20 mouse cellular contexts compared by ENCODE assay signal in genomic region chr2:61051808-61052207, GRCm38 (mm10).
A peak's percentile ranks its signal among the peaks of the same experiment; 100 is the strongest.
DNase-seq lines count a peak whose midpoint lies in the region; ATAC-seq and TF ChIP-seq lines count a peak whose summit lies in the region.
"Had no signal": no experiment of that assay in that cellular context is flagged by ENCODE, and none has a peak within 500 bp of the region (broad histone marks: within the 10 kb centered on the region; RNA-seq: fewer than 3 reads in every experiment).

No protein-coding gene starts in this region.

- DNase-seq in thymus, postnatal 0 days (ENCODE audit: low spot score) = peak; percentile 13
- DNase-seq in thymus, postnatal 4 days = no peak
- DNase-seq in CH12.LX (ENCODE audit: extremely low read depth) = no peak
- DNase-seq in induced T-regulatory cell, adult 2 months (ENCODE audit: low read depth) = peak; percentile 25
- no peak for DNase-seq in adrenal gland, postnatal 36 days
- DNase-seq in MN1 (ENCODE audit: low spot score) = no peak
- no peak for DNase-seq in hindbrain, postnatal 0 days (ENCODE audit: low spot score)
- DNase-seq: adrenal gland, adult 8-10 months; cerebellum, adult 11-12 months; cerebellum, adult 9-10 months; cerebellum, postnatal 25 days; gastrocnemius, postnatal 10 days; heart, adult 2 months; heart, postnatal 36 days had no signal

- H3K4me2 ChIP-seq in CH12.LX (ENCODE audit: insufficient read depth, low read depth, poor library complexity, severe bottlenecking) = 0 out of 2 replicates have a peak overlapping the region, but pooled peaks have one; percentile 71
- H3K4me2 ChIP-seq in hindbrain, postnatal 0 days (ENCODE audit: low read depth, low read length) = no peak overlapping the region
- H3K4me2 ChIP-seq: embryonic facial prominence, embryonic 12.5 days; forebrain, embryonic 15.5 days; heart, embryonic 12.5 days; hindbrain, embryonic 15.5 days; intestine, embryonic 15.5 days had no signal

- TF ChIP-seq EP300 in CH12.LX (IDR thresholded peaks at IDR 0.05; ENCODE audit: low read length) = no peak

- no peak overlapping the region for H3K27ac ChIP-seq in CH12.LX (ENCODE audit: insufficient read depth, low read depth)
- no peak overlapping the region for H3K27ac ChIP-seq in hindbrain, postnatal 0 days
- H3K27ac ChIP-seq: embryonic facial prominence, embryonic 12.5 days; forebrain, embryonic 15.5 days; heart, adult 2 months; hindbrain, embryonic 15.5 days; intestine, embryonic 15.5 days had no signal

- TF ChIP-seq RAD21 in CH12.LX (IDR thresholded peaks at IDR 0.05; ENCODE audit: low read depth, low read length) = no peak

- no peaks in the 10 kb centered on the region for H3K9me3 ChIP-seq in CH12.LX (replicated peaks; ENCODE audit: low read length)
- no peaks in the 10 kb centered on the region for H3K9me3 ChIP-seq in hindbrain, postnatal 0 days (ENCODE audit: low read length)
- H3K9me3 ChIP-seq: embryonic facial prominence, embryonic 12.5 days; forebrain, embryonic 15.5 days; G1E; heart, embryonic 12.5 days; hindbrain, embryonic 15.5 days; intestine, embryonic 15.5 days had no signal

- no peaks in the 10 kb centered on the region for H3K27me3 ChIP-seq in CH12.LX (replicated peaks)
- no peaks in the 10 kb centered on the region for H3K27me3 ChIP-seq in hindbrain, postnatal 0 days (ENCODE audit: insufficient read depth, low read length)
- H3K27me3 ChIP-seq: embryonic facial prominence, embryonic 12.5 days; forebrain, embryonic 15.5 days; heart, embryonic 12.5 days; hindbrain, embryonic 15.5 days; intestine, embryonic 15.5 days had no signal

- H3K36me3 ChIP-seq in CH12.LX (replicated peaks in 1 of 2; ENCODE audit: control insufficient read depth in 1 of 2, insufficient read depth in 1 of 2, low read length in 1 of 2) = no peaks in the 10 kb centered on the region
- H3K36me3 ChIP-seq in hindbrain, postnatal 0 days (ENCODE audit: insufficient read depth, low read length) = no peaks in the 10 kb centered on the region
- H3K36me3 ChIP-seq: embryonic facial prominence, embryonic 12.5 days; forebrain, embryonic 15.5 days; G1E; heart, embryonic 12.5 days; hindbrain, embryonic 15.5 days; intestine, embryonic 15.5 days had no signal

- H3K9ac ChIP-seq in CH12.LX (ENCODE audit: insufficient read depth, low read depth) = no peak overlapping the region
- H3K9ac ChIP-seq in hindbrain, postnatal 0 days (replicated peaks; ENCODE audit: low read length) = no peak overlapping the region
- H3K9ac ChIP-seq: embryonic facial prominence, embryonic 12.5 days; forebrain, embryonic 15.5 days; heart, embryonic 12.5 days; hindbrain, embryonic 15.5 days; intestine, embryonic 15.5 days had no signal

- in situ Hi-C loops in CH12.LX (cut with MboI; ENCODE audit: low pct_ligation_motif_present, low pct_unique_long_range_greater_than_20kb, low sequenced_read_pairs) = no loop called here

- no peak for TF ChIP-seq POLR2A in CH12.LX (IDR thresholded peaks at IDR 0.05; ENCODE audit: low read depth, low read length)

- 89% methylated on average over 8 of the region's 8 CpGs for WGBS in hindbrain, postnatal 0 days

- H3K4me3 ChIP-seq in CH12.LX (replicated peaks in 1 of 3; ENCODE audit: low read depth in 2 of 3, low read length in 2 of 3, poor library complexity in 1 of 3) = no peak overlapping the region
- H3K4me3 ChIP-seq in hindbrain, postnatal 0 days (ENCODE audit: low read length) = no peak overlapping the region
- H3K4me3 ChIP-seq: embryonic facial prominence, embryonic 12.5 days; forebrain, embryonic 15.5 days; heart, adult 2 months; heart, embryonic 12.5 days; hindbrain, embryonic 15.5 days; intestine, embryonic 15.5 days had no signal

- dilution Hi-C loops in CH12.LX (cut with MboI; ENCODE audit: extremely low pct_ligation_motif_present, extremely low pct_unique_long_range_greater_than_20kb, low sequenced_read_pairs) = no loop called here

- peaks cover 4 to 15% of the 10 kb centered on the region in 2 experiments; a peak in 3 of 4 replicates for H3K4me1 ChIP-seq in CH12.LX (ENCODE audit: control insufficient read depth in 1 of 2, insufficient read depth in 2 of 2)
- H3K4me1 ChIP-seq in hindbrain, postnatal 0 days (ENCODE audit: insufficient read depth, low read length) = no peaks in the 10 kb centered on the region
- H3K4me1 ChIP-seq: embryonic facial prominence, embryonic 12.5 days; forebrain, embryonic 15.5 days; heart, embryonic 12.5 days; hindbrain, embryonic 15.5 days; intestine, embryonic 15.5 days had no signal

- TF ChIP-seq CTCF in CH12.LX (conservative IDR thresholded peaks at IDR 0.05 in 1 of 2, IDR thresholded peaks at IDR 0.05 in 1 of 2; ENCODE audit: low read depth in 2 of 2, low read length in 2 of 2) = no peak
- no peak for TF ChIP-seq CTCF in hindbrain, postnatal 0 days (IDR thresholded peaks at IDR 0.05; ENCODE audit: low read depth)

- no peak for ATAC-seq in hindbrain, postnatal 0 days
- ATAC-seq: forebrain, embryonic 15.5 days; intestine, embryonic 15.5 days had no signal

- H3K79me2 ChIP-seq in CH12.LX (replicated peaks; ENCODE audit: control insufficient read depth, extremely low read depth, insufficient read depth, poor library complexity, severe bottlenecking) = no peaks in the 10 kb centered on the region

TF ChIP-seq in CH12.LX, 34 proteins besides CTCF, POLR2A, EP300 and RAD21:
- TF ChIP-seq NRF1 (IDR thresholded peaks at IDR 0.05; ENCODE audit: low read depth, low read length) = no peak
- no peak for TF ChIP-seq BHLHE40 (IDR thresholded peaks at IDR 0.05; ENCODE audit: low read depth, low read length)
- no peak for TF ChIP-seq POLR2AphosphoS2 (IDR thresholded peaks at IDR 0.05; ENCODE audit: low read depth, low read length)
- no peak for TF ChIP-seq CHD1 (IDR thresholded peaks at IDR 0.05; ENCODE audit: low read depth, low read length)
- no peak for TF ChIP-seq CHD2 (IDR thresholded peaks at IDR 0.05; ENCODE audit: low read length)
- TF ChIP-seq MXI1 (IDR thresholded peaks at IDR 0.05; ENCODE audit: low read depth, low read length) = no peak
- no peak for TF ChIP-seq NELFE (IDR thresholded peaks at IDR 0.05; ENCODE audit: low read depth, low read length)
- TF ChIP-seq USF2 (conservative IDR thresholded peaks at IDR 0.05; ENCODE audit: low read depth, low read length) = no peak
- no peak for TF ChIP-seq ZMIZ1 (IDR thresholded peaks at IDR 0.05; ENCODE audit: low read depth, low read length)
- TF ChIP-seq ELF1 (IDR thresholded peaks at IDR 0.05; ENCODE audit: low read depth, low read length) = no peak
- TF ChIP-seq MYC (IDR thresholded peaks at IDR 0.05; ENCODE audit: low read depth, low read length) = no peak
- TF ChIP-seq UBTF (IDR thresholded peaks at IDR 0.05; ENCODE audit: low read depth, low read length) = no peak
- no peak for TF ChIP-seq MAFK (IDR thresholded peaks at IDR 0.05; ENCODE audit: insufficient replicate concordance, low read length)
- TF ChIP-seq SIN3A (IDR thresholded peaks at IDR 0.05; ENCODE audit: low read length) = no peak
- no peak for TF ChIP-seq HCFC1 (IDR thresholded peaks at IDR 0.05; ENCODE audit: low read depth, low read length)
- TF ChIP-seq ZKSCAN1 (IDR thresholded peaks at IDR 0.05; ENCODE audit: borderline replicate concordance, low read depth, low read length) = no peak

Comparison
In these comparisons a context has a peak if more than half of its experiments do, and no peak if none do; other contexts are left out.
1. DNase-seq: peak in thymus, postnatal 0 days (single experiment) and induced T-regulatory cell, adult 2 months (single experiment); none in thymus, postnatal 4 days (single experiment), CH12.LX (single experiment), adrenal gland, postnatal 36 days (0 of 2), MN1 (single experiment) and hindbrain, postnatal 0 days (single experiment).